Mouse (Mus musculus): ENCODE data around the gene Glyr1.

The Glyr1 gene

GRCm38 (mm10) chr16:5049774-5050234 is at the start of gene Glyr1, which contains the start of gene Ubn1:
TSS of gene Glyr1 (minus strand) at chr16:5049863.
TSS of gene Ubn1 (plus strand) at chr16:5050057.
- in situ Hi-C loops (cut with MboI, MseI): no loop called here

GRCm38 (mm10) chr16:5096504-5096903 is 46.8 kb upstream of the Glyr1 start:
- in situ Hi-C loops (cut with MboI, MseI): loop anchor here in 1 of 2 experiments (5.0 kb wide), 1 partner anchor 41 kb away; no protein-coding TSS in a partner anchor

- in situ Hi-C loops (cut with MboI, MseI): no loop called here
Observed at GRCm38 (mm10) chr16:5093285-5093684, 43.6 kb upstream of the Glyr1 start.

- in situ Hi-C loops (cut with MboI, MseI): loop anchor here in 1 of 2 experiments (10.0 kb wide), 1 partner anchor 314 kb away; no protein-coding TSS in a partner anchor
Observed at GRCm38 (mm10) chr16:5089021-5089420, 39.4 kb upstream of the Glyr1 start.

- in situ Hi-C loops (cut with MboI, MseI): loop anchor here in 1 of 2 experiments (10.0 kb wide), 1 partner anchor 311 kb away; no protein-coding TSS in a partner anchor
Observed at GRCm38 (mm10) chr16:5086179-5086578, 36.5 kb upstream of the Glyr1 start.

- in situ Hi-C loops (cut with MboI, MseI): loop anchor here in 1 of 2 experiments (10.0 kb wide), 1 partner anchor 310 kb away; no protein-coding TSS in a partner anchor
Observed at GRCm38 (mm10) chr16:5085196-5085595, 35.5 kb upstream of the Glyr1 start.

GRCm38 (mm10) chr16:5074341-5074740 is 24.7 kb upstream of the Glyr1 start:
- in situ Hi-C loops (cut with MboI, MseI): no loop called here

GRCm38 (mm10) chr16:5071974-5072373 is 22.3 kb upstream of the Glyr1 start:
- in situ Hi-C loops (cut with MboI, MseI): no loop called here

- in situ Hi-C loops (cut with MboI, MseI): no loop called here
Observed at GRCm38 (mm10) chr16:5070321-5070720, 20.7 kb upstream of the Glyr1 start.

GRCm38 (mm10) chr16:5063472-5063871 is 13.8 kb upstream of the Glyr1 start:
- in situ Hi-C loops (cut with MboI, MseI): no loop called here

- in situ Hi-C loops (cut with MboI, MseI): no loop called here
Observed at GRCm38 (mm10) chr16:5058114-5058513, 8.5 kb upstream of the Glyr1 start.

- in situ Hi-C loops (cut with MboI, MseI): no loop called here
Observed at GRCm38 (mm10) chr16:5050251-5051110, 818 bp upstream of the Glyr1 start.

GRCm38 (mm10) chr16:5049182-5049773 is 385 bp downstream of the Glyr1 start:
- in situ Hi-C loops (cut with MboI, MseI): no loop called here

GRCm38 (mm10) chr16:5045322-5045721 is 4.3 kb downstream of the Glyr1 start:
- in situ Hi-C loops (cut with MboI, MseI): no loop called here

- in situ Hi-C loops (cut with MboI, MseI): no loop called here
Observed at GRCm38 (mm10) chr16:5036649-5037234, 12.9 kb downstream of the Glyr1 start.

GRCm38 (mm10) chr16:5035591-5035990 is 14.1 kb downstream of the Glyr1 start:
- in situ Hi-C loops (cut with MboI, MseI): no loop called here

- in situ Hi-C loops (cut with MboI, MseI): loop anchor here in 1 of 2 experiments (10.0 kb wide), 1 partner anchor 325 kb away; no protein-coding TSS in a partner anchor
Observed at GRCm38 (mm10) chr16:5029847-5030246, 19.8 kb downstream of the Glyr1 start.

GRCm38 (mm10) chr16:5024021-5024420 is 25.6 kb downstream of the Glyr1 start:
- in situ Hi-C loops (cut with MboI, MseI): loop anchor here in 1 of 2 experiments (10.0 kb wide), 1 partner anchor 319 kb away; no protein-coding TSS in a partner anchor

GRCm38 (mm10) chr16:5014578-5014977 is 35.1 kb downstream of the Glyr1 start:
- in situ Hi-C loops (cut with MboI, MseI): no loop called here

GRCm38 (mm10) chr16:5013054-5013838 is 36.4 kb downstream of the Glyr1 start, which contains the start of gene Rogdi:
TSS of gene Rogdi (minus strand) at chr16:5013553.
- in situ Hi-C loops (cut with MboI, MseI): no loop called here
